Mouse (Mus musculus): ENCODE data around the gene Clybl.

Clybl gene

GRCm38 (mm10) chr14:122300261-122300660 lies 118.8 kb downstream of the Clybl start:
- no peak for DNase-seq (ENCODE audit: extremely low spot score)

GRCm38 (mm10) chr14:122303821-122304220 lies 122.3 kb downstream of the Clybl start:
- DNase-seq (ENCODE audit: extremely low spot score), result no peak

GRCm38 (mm10) chr14:122305132-122305531 lies 123.6 kb downstream of the Clybl start:
- no peak for DNase-seq (ENCODE audit: extremely low spot score)

GRCm38 (mm10) chr14:122312415-122312814 lies 130.9 kb downstream of the Clybl start:
- no peak for DNase-seq (ENCODE audit: extremely low spot score)

GRCm38 (mm10) chr14:122313328-122313727 lies 131.8 kb downstream of the Clybl start:
- DNase-seq (ENCODE audit: extremely low spot score), result no peak

GRCm38 (mm10) chr14:122315743-122316142 lies 134.2 kb downstream of the Clybl start:
- no peak for DNase-seq (ENCODE audit: extremely low spot score)

GRCm38 (mm10) chr14:122322136-122322535 lies 140.6 kb downstream of the Clybl start:
- DNase-seq (ENCODE audit: extremely low spot score), result peak; percentile 48

GRCm38 (mm10) chr14:122323838-122324458 lies 142.4 kb downstream of the Clybl start:
- no peak for DNase-seq (ENCODE audit: extremely low spot score)

GRCm38 (mm10) chr14:122330136-122330535 lies 148.6 kb downstream of the Clybl start:
- no peak for DNase-seq (ENCODE audit: extremely low spot score)

GRCm38 (mm10) chr14:122330716-122331115 lies 149.2 kb downstream of the Clybl start:
- DNase-seq (ENCODE audit: extremely low spot score), result no peak

- DNase-seq (ENCODE audit: extremely low spot score), result no peak
Observed at GRCm38 (mm10) chr14:122331635-122332460, 150.3 kb downstream of the Clybl start.

- DNase-seq (ENCODE audit: extremely low spot score), result no peak
Observed at GRCm38 (mm10) chr14:122336957-122337356, 155.5 kb downstream of the Clybl start.

- no peak for DNase-seq (ENCODE audit: extremely low spot score)
Observed at GRCm38 (mm10) chr14:122338784-122339183, 157.3 kb downstream of the Clybl start.

GRCm38 (mm10) chr14:122340141-122340540 lies 158.6 kb downstream of the Clybl start:
- no peak for DNase-seq (ENCODE audit: extremely low spot score)

- no peak for DNase-seq (ENCODE audit: extremely low spot score)
Observed at GRCm38 (mm10) chr14:122341591-122342360, 160.3 kb downstream of the Clybl start.

- no peak for DNase-seq (ENCODE audit: extremely low spot score)
Observed at GRCm38 (mm10) chr14:122344272-122345224, 163.0 kb downstream of the Clybl start.

GRCm38 (mm10) chr14:122348069-122348468 lies 166.6 kb downstream of the Clybl start:
- DNase-seq (ENCODE audit: extremely low spot score), result no peak

GRCm38 (mm10) chr14:122349326-122349725 lies 167.8 kb downstream of the Clybl start:
- no peak for DNase-seq (ENCODE audit: extremely low spot score)

GRCm38 (mm10) chr14:122349761-122350160 lies 168.3 kb downstream of the Clybl start:
- DNase-seq (ENCODE audit: extremely low spot score), result no peak

GRCm38 (mm10) chr14:122350766-122351165 lies 169.3 kb downstream of the Clybl start:
- DNase-seq (ENCODE audit: extremely low spot score), result no peak

- DNase-seq (ENCODE audit: extremely low spot score), result no peak
Observed at GRCm38 (mm10) chr14:122357316-122357715, 175.8 kb downstream of the Clybl start.
